Mouse (Mus musculus) liver, embryonic 13.5 days (tissue): Measurements from ENCODE around the gene Zscan5b. TPM values are rescaled to one million over a fixed set of nuclear protein-coding genes. Genes with fewer than 3 reads are reported as not detected.
A peak's percentile ranks its signal among the peaks of the same experiment; 100 is the strongest.

Experiments used
- ATAC-seq: fragments of 200-750 bp; cut with Nextera tagmentation; 2 replicates; pipeline ENCODE4 v1.8.0; 2017; ENCODE audit warnings: low read depth, mild to moderate bottlenecking, moderate number of reproducible peaks, moderate library complexity
- DNase-seq: peaks from one replicate; pipeline ENCODE4 v3.0.0; 2022
- H3K27ac ChIP-seq: fragments of 300-500 bp; sonication (generic); 2 replicates; pipeline ENCODE4 v1.5.1; 2015; ENCODE audit warnings: moderate library complexity, mild to moderate bottlenecking, inconsistent platforms
- H3K27me3 ChIP-seq: fragments of 300-500 bp; sonication (generic); 2 replicates; pipeline ENCODE4 v1.6.1; 2015; ENCODE audit warnings: mild to moderate bottlenecking, inconsistent platforms
- H3K36me3 ChIP-seq: fragments of 300-500 bp; sonication (generic); 2 replicates; pipeline ENCODE4 v1.6.1; 2015; ENCODE audit warnings: mild to moderate bottlenecking, inconsistent platforms
- H3K4me1 ChIP-seq: fragments of 300-500 bp; sonication (generic); replicated peaks from 2 replicates; pipeline ENCODE4 v1.6.1; 2015; ENCODE audit warnings: inconsistent platforms
- H3K4me2 ChIP-seq: fragments of 300-500 bp; sonication (generic); 2 replicates; pipeline ENCODE4 v1.6.1; 2015; ENCODE audit warnings: inconsistent platforms, mild to moderate bottlenecking, moderate library complexity
- H3K4me3 ChIP-seq: fragments of 300-500 bp; sonication (generic); replicated peaks from 2 replicates; pipeline ENCODE4 v1.5.1; 2015; ENCODE audit warnings: mild to moderate bottlenecking, inconsistent platforms
- H3K9ac ChIP-seq: fragments of 300-500 bp; sonication (generic); 2 replicates; pipeline ENCODE4 v1.6.1; 2015; ENCODE audit warnings: mild to moderate bottlenecking, inconsistent platforms
- H3K9me3 ChIP-seq: fragments of 300-500 bp; sonication (generic); replicated peaks from 2 replicates; pipeline ENCODE4 v1.6.1; 2016; ENCODE audit warnings: inconsistent platforms
- WGBS: fragments of 180-500 bp; shearing (Covaris S2); methylation state at CpG from one replicate; pipeline ENCODE4 v1.1.7; 2015; ENCODE audit not compliant: insufficient replicate concordance; 5-methylcytosine and 5-hydroxymethylcytosine counted together
- polyA plus RNA-seq: library from polyadenylated mRNA; unstranded; fragments of >200 nt; fragmentation: Nextera tagmentation; extraction: Ambion mirVana; gene quantifications from 2 replicates; pipeline ENCODE4 v1.2.1, GENCODE M21; 2015

The Zscan5b gene
- polyA plus RNA-seq, 1 experiment from 2014 or later = not detected

- H3K4me3 ChIP-seq = peak overlapping the region; percentile 63
- peak overlapping the region; percentile 64 for H3K4me2 ChIP-seq
- H3K36me3 ChIP-seq = no peaks in the 10 kb centered on the region
- under 1% methylated on average over 23 of the region's 23 CpGs for WGBS
- no peaks in the 10 kb centered on the region for H3K27me3 ChIP-seq
- peak; percentile 74 for DNase-seq
- H3K9ac ChIP-seq = peak overlapping the region; percentile 68
- peak; percentile 43 for ATAC-seq
- no peaks in the 10 kb centered on the region for H3K9me3 ChIP-seq
- H3K4me1 ChIP-seq = peaks cover 47% of the 10 kb centered on the region
- H3K27ac ChIP-seq = peak overlapping the region; percentile 30
Observed at GRCm38 (mm10) chr7:6283451-6284075, 61.5 kb downstream of the Zscan5b start.

- ATAC-seq (no peak), DNase-seq (no peak)
- Histone ChIP-seq H3K27me3 (no peaks in the 10 kb centered on the region), H3K4me2 (0 out of 2 replicates have a peak overlapping the region, but pooled peaks have one; percentile 64), H3K9me3 (no peaks in the 10 kb centered on the region), H3K27ac (no peak overlapping the region), H3K36me3 (no peaks in the 10 kb centered on the region; the same call in 1 of the 2 replicates), H3K4me3 (no peak overlapping the region), H3K9ac (no peak overlapping the region), H3K4me1 (peaks cover 48% of the 10 kb centered on the region)
- WGBS = 84% methylated on average over 4 of the region's 4 CpGs
Observed at GRCm38 (mm10) chr7:6284442-6285012, 62.4 kb downstream of the Zscan5b start.

- Histone ChIP-seq H3K27ac (peak overlapping the region; percentile 70; the same call in 1 of the 2 replicates), H3K9ac (peak overlapping the region; percentile 75), H3K4me1 (peaks cover 48% of the 10 kb centered on the region), H3K27me3 (no peaks in the 10 kb centered on the region), H3K36me3 (peaks cover 3% of the 10 kb centered on the region; the same call in 1 of the 2 replicates), H3K4me2 (peak overlapping the region; percentile 82), H3K4me3 (peak overlapping the region; percentile 71), H3K9me3 (no peaks in the 10 kb centered on the region)
- WGBS = 65% methylated on average over 6 of the region's 6 CpGs
- ATAC-seq = no peak
- no peak for DNase-seq
Observed at GRCm38 (mm10) chr7:6285366-6285765, 63.3 kb downstream of the Zscan5b start.

- peak within 1 kb of the TSS; percentile 75 for H3K9ac ChIP-seq
- peak; percentile 96 for DNase-seq
- no peaks in the 10 kb centered on the region for H3K9me3 ChIP-seq
- H3K4me2 ChIP-seq = peak within 1 kb of the TSS; percentile 82
- no peaks in the 10 kb centered on the region for H3K27me3 ChIP-seq
- ATAC-seq = peak; percentile 83
- peaks cover 48% of the 10 kb centered on the region for H3K4me1 ChIP-seq
- WGBS = 3% methylated on average over 50 of the region's 50 CpGs
- H3K36me3 ChIP-seq = peaks cover 3% of the 10 kb centered on the region; the same call in 1 of the 2 replicates
- peak within 1 kb of the TSS; percentile 71 for H3K4me3 ChIP-seq
- peak within 1 kb of the TSS; percentile 76 for H3K27ac ChIP-seq
Observed at GRCm38 (mm10) chr7:6285842-6286705, 64.0 kb downstream of the Zscan5b start, which contains the start of gene Zfp667. Gene Zfp667, plus strand, starts transcription at chr7:6286579.

- H3K9ac ChIP-seq = peak overlapping the region; percentile 75
- peaks cover 3% of the 10 kb centered on the region; the same call in 1 of the 2 replicates for H3K36me3 ChIP-seq
- DNase-seq (peak; percentile 54), ATAC-seq (peak; percentile 74)
- peak overlapping the region; percentile 82 for H3K4me2 ChIP-seq
- WGBS = 19% methylated on average over 15 of the region's 15 CpGs
- H3K9me3 ChIP-seq = no peaks in the 10 kb centered on the region
- H3K4me1 ChIP-seq = peaks cover 48% of the 10 kb centered on the region
- H3K27me3 ChIP-seq = no peaks in the 10 kb centered on the region
- H3K27ac ChIP-seq = peak overlapping the region; percentile 76
- peak overlapping the region; percentile 71 for H3K4me3 ChIP-seq
Observed at GRCm38 (mm10) chr7:6286921-6287531, 64.9 kb downstream of the Zscan5b start.

Other genes starting within 250 kb of the Zscan5b start
- not detected in 2 replicates for gene Vmn1r65, start 211.3 kb upstream of the Zscan5b start, polyA plus RNA-seq
- gene Nlrp4c, start 177.1 kb upstream of the Zscan5b start, polyA plus RNA-seq = not detected in 2 replicates
- gene Zfp787, start 66.3 kb upstream of the Zscan5b start, polyA plus RNA-seq = 9.9 and 12.0 TPM in 2 replicates
- gene Zfp444, start 50.1 kb upstream of the Zscan5b start, polyA plus RNA-seq = 19.6 and 21.0 TPM in 2 replicates
- not detected in 2 replicates for gene Galp, start 25.2 kb upstream of the Zscan5b start, polyA plus RNA-seq
- gene Epp13, start 30.4 kb downstream of the Zscan5b start, polyA plus RNA-seq = not detected in 2 replicates
- gene Zfp667, start 64.3 kb downstream of the Zscan5b start, polyA plus RNA-seq = 7.1 and 7.6 TPM in 2 replicates
- 1.1 and 1.3 TPM in 2 replicates for gene Zfp583, start 109.0 kb downstream of the Zscan5b start, polyA plus RNA-seq
- 0.32 and 0.39 TPM in 2 replicates for gene Gm3854, start 121.5 kb downstream of the Zscan5b start, polyA plus RNA-seq
- 0.88 and 0.97 TPM in 2 replicates for gene Zfp78, start 141.0 kb downstream of the Zscan5b start, polyA plus RNA-seq
- 1.3 and 1.6 TPM in 2 replicates for gene Zfp28, start 161.0 kb downstream of the Zscan5b start, polyA plus RNA-seq
- gene Smim17, start 176.4 kb downstream of the Zscan5b start, polyA plus RNA-seq = not detected in 2 replicates
- gene Gm20715, start 188.0 kb downstream of the Zscan5b start, polyA plus RNA-seq = not detected in 2 replicates
- gene Olfr1344, start 216.4 kb downstream of the Zscan5b start, polyA plus RNA-seq = not detected in 2 replicates
- not detected in 2 replicates for gene Olfr1336, start 233.9 kb downstream of the Zscan5b start, polyA plus RNA-seq
- gene Olfr1346, start 244.8 kb downstream of the Zscan5b start, polyA plus RNA-seq = not detected in 2 replicates